Mouse (Mus musculus): Measurements from ENCODE around the gene Etv6. TPM values are rescaled to one million over a fixed set of nuclear protein-coding genes. Genes with fewer than 3 reads are reported as not detected.

Gene Etv6
- polyA plus RNA-seq, 1 experiment from 2014 or later: 3.4 TPM

GRCm38 (mm10) chr6:134199895-134200294 lies 164.4 kb downstream of the Etv6 start:
- no peak overlapping the region for H3K9ac ChIP-seq (ENCODE audit: low read depth, low read length)
- H3K27me3 ChIP-seq (ENCODE audit: control insufficient read depth, insufficient read depth, low read depth, low read length): no peaks in the 10 kb centered on the region
- no peak overlapping the region for H3K4me3 ChIP-seq (ENCODE audit: low read depth, low read length)
- no peaks in the 10 kb centered on the region for H3K4me1 ChIP-seq (ENCODE audit: control insufficient read depth, insufficient read depth, low read length)
- H3K4me2 ChIP-seq (ENCODE audit: low read length): no peak overlapping the region
- no peak for ATAC-seq
- no peaks in the 10 kb centered on the region for H3K9me3 ChIP-seq (replicated peaks; ENCODE audit: control insufficient read depth, low read length, poor library complexity, severe bottlenecking)
- WGBS: 96% methylated on average over 1 of the region's 1 CpGs
- no peaks in the 10 kb centered on the region for H3K36me3 ChIP-seq (ENCODE audit: control insufficient read depth, insufficient read depth, low read length)
- no peak overlapping the region for H3K27ac ChIP-seq (ENCODE audit: low read length)

GRCm38 (mm10) chr6:134200577-134200976 lies 165.1 kb downstream of the Etv6 start:
- no peak overlapping the region for H3K4me3 ChIP-seq (ENCODE audit: low read depth, low read length)
- H3K9me3 ChIP-seq (replicated peaks; ENCODE audit: control insufficient read depth, low read length, poor library complexity, severe bottlenecking): no peaks in the 10 kb centered on the region
- H3K9ac ChIP-seq (ENCODE audit: low read depth, low read length): no peak overlapping the region
- H3K27ac ChIP-seq (ENCODE audit: low read length): no peak overlapping the region
- no peaks in the 10 kb centered on the region for H3K36me3 ChIP-seq (ENCODE audit: control insufficient read depth, insufficient read depth, low read length)
- no peak overlapping the region for H3K4me2 ChIP-seq (ENCODE audit: low read length)
- no peaks in the 10 kb centered on the region for H3K4me1 ChIP-seq (ENCODE audit: control insufficient read depth, insufficient read depth, low read length)
- WGBS: 83% methylated on average over 10 of the region's 10 CpGs
- no peak for ATAC-seq
- H3K27me3 ChIP-seq (ENCODE audit: control insufficient read depth, insufficient read depth, low read depth, low read length): no peaks in the 10 kb centered on the region

GRCm38 (mm10) chr6:134202176-134202575 lies 166.7 kb downstream of the Etv6 start:
- no peaks in the 10 kb centered on the region for H3K27me3 ChIP-seq (ENCODE audit: control insufficient read depth, insufficient read depth, low read depth, low read length)
- peaks cover under 1% of the 10 kb centered on the region; the same call in 1 of the 2 replicates for H3K4me1 ChIP-seq (ENCODE audit: control insufficient read depth, insufficient read depth, low read length)
- H3K36me3 ChIP-seq (ENCODE audit: control insufficient read depth, insufficient read depth, low read length): no peaks in the 10 kb centered on the region
- H3K27ac ChIP-seq (ENCODE audit: low read length): no peak overlapping the region
- ATAC-seq: no peak
- H3K4me3 ChIP-seq (ENCODE audit: low read depth, low read length): no peak overlapping the region
- no peak overlapping the region for H3K9ac ChIP-seq (ENCODE audit: low read depth, low read length)
- no peak overlapping the region for H3K4me2 ChIP-seq (ENCODE audit: low read length)
- no peaks in the 10 kb centered on the region for H3K9me3 ChIP-seq (replicated peaks; ENCODE audit: control insufficient read depth, low read length, poor library complexity, severe bottlenecking)
- 95% methylated on average over 5 of the region's 5 CpGs for WGBS

- no peak overlapping the region for H3K4me2 ChIP-seq (ENCODE audit: low read length)
- no peak overlapping the region for H3K27ac ChIP-seq (ENCODE audit: low read length)
- H3K27me3 ChIP-seq (ENCODE audit: control insufficient read depth, insufficient read depth, low read depth, low read length): no peaks in the 10 kb centered on the region
- ATAC-seq: no peak
- H3K4me3 ChIP-seq (ENCODE audit: low read depth, low read length): no peak overlapping the region
- H3K36me3 ChIP-seq (ENCODE audit: control insufficient read depth, insufficient read depth, low read length): no peaks in the 10 kb centered on the region
- H3K4me1 ChIP-seq (ENCODE audit: control insufficient read depth, insufficient read depth, low read length): peaks cover 14% of the 10 kb centered on the region
- H3K9me3 ChIP-seq (replicated peaks; ENCODE audit: control insufficient read depth, low read length, poor library complexity, severe bottlenecking): no peaks in the 10 kb centered on the region
- 97% methylated on average over 10 of the region's 11 CpGs for WGBS
- H3K9ac ChIP-seq (ENCODE audit: low read depth, low read length): no peak overlapping the region
Measured at GRCm38 (mm10) chr6:134205163-134205562, 169.7 kb downstream of the Etv6 start.

- peaks cover 14% of the 10 kb centered on the region for H3K4me1 ChIP-seq (ENCODE audit: control insufficient read depth, insufficient read depth, low read length)
- no peak overlapping the region for H3K4me3 ChIP-seq (ENCODE audit: low read depth, low read length)
- H3K36me3 ChIP-seq (ENCODE audit: control insufficient read depth, insufficient read depth, low read length): no peaks in the 10 kb centered on the region
- H3K27me3 ChIP-seq (ENCODE audit: control insufficient read depth, insufficient read depth, low read depth, low read length): no peaks in the 10 kb centered on the region
- no peak overlapping the region for H3K4me2 ChIP-seq (ENCODE audit: low read length)
- WGBS: 83% methylated on average over 5 of the region's 5 CpGs
- no peak overlapping the region for H3K27ac ChIP-seq (ENCODE audit: low read length)
- H3K9ac ChIP-seq (ENCODE audit: low read depth, low read length): no peak overlapping the region
- no peaks in the 10 kb centered on the region for H3K9me3 ChIP-seq (replicated peaks; ENCODE audit: control insufficient read depth, low read length, poor library complexity, severe bottlenecking)
- no peak for ATAC-seq
Measured at GRCm38 (mm10) chr6:134205726-134206125, 170.2 kb downstream of the Etv6 start.

GRCm38 (mm10) chr6:134206251-134206650 lies 170.8 kb downstream of the Etv6 start:
- no peak overlapping the region for H3K4me3 ChIP-seq (ENCODE audit: low read depth, low read length)
- H3K36me3 ChIP-seq (ENCODE audit: control insufficient read depth, insufficient read depth, low read length): no peaks in the 10 kb centered on the region
- 89% methylated on average over 5 of the region's 5 CpGs for WGBS
- H3K27ac ChIP-seq (ENCODE audit: low read length): no peak overlapping the region
- peaks cover 14% of the 10 kb centered on the region for H3K4me1 ChIP-seq (ENCODE audit: control insufficient read depth, insufficient read depth, low read length)
- ATAC-seq: no peak
- no peak overlapping the region for H3K4me2 ChIP-seq (ENCODE audit: low read length)
- no peak overlapping the region for H3K9ac ChIP-seq (ENCODE audit: low read depth, low read length)
- no peaks in the 10 kb centered on the region for H3K27me3 ChIP-seq (ENCODE audit: control insufficient read depth, insufficient read depth, low read depth, low read length)
- no peaks in the 10 kb centered on the region for H3K9me3 ChIP-seq (replicated peaks; ENCODE audit: control insufficient read depth, low read length, poor library complexity, severe bottlenecking)

- no peaks in the 10 kb centered on the region for H3K36me3 ChIP-seq (ENCODE audit: control insufficient read depth, insufficient read depth, low read length)
- H3K4me3 ChIP-seq (ENCODE audit: low read depth, low read length): no peak overlapping the region
- peak overlapping the region; percentile 15; the same call in 1 of the 2 replicates for H3K4me2 ChIP-seq (ENCODE audit: low read length)
- H3K27me3 ChIP-seq (ENCODE audit: control insufficient read depth, insufficient read depth, low read depth, low read length): no peaks in the 10 kb centered on the region
- H3K9ac ChIP-seq (ENCODE audit: low read depth, low read length): 0 out of 2 replicates have a peak overlapping the region, but pooled peaks have one; percentile 8
- H3K9me3 ChIP-seq (replicated peaks; ENCODE audit: control insufficient read depth, low read length, poor library complexity, severe bottlenecking): no peaks in the 10 kb centered on the region
- WGBS: 63% methylated on average over 19 of the region's 19 CpGs
- peaks cover 14% of the 10 kb centered on the region for H3K4me1 ChIP-seq (ENCODE audit: control insufficient read depth, insufficient read depth, low read length)
- peak; percentile 85 for ATAC-seq
- H3K27ac ChIP-seq (ENCODE audit: low read length): peak overlapping the region; percentile 3
Measured at GRCm38 (mm10) chr6:134207391-134208179, 172.1 kb downstream of the Etv6 start.

GRCm38 (mm10) chr6:134208180-134208952 lies 172.9 kb downstream of the Etv6 start:
- Histone ChIP-seq H3K9me3 (replicated peaks; ENCODE audit: control insufficient read depth, low read length, poor library complexity, severe bottlenecking) (no peaks in the 10 kb centered on the region), H3K9ac (ENCODE audit: low read depth, low read length) (no peak overlapping the region), H3K27me3 (ENCODE audit: control insufficient read depth, insufficient read depth, low read depth, low read length) (no peaks in the 10 kb centered on the region), H3K36me3 (ENCODE audit: control insufficient read depth, insufficient read depth, low read length) (no peaks in the 10 kb centered on the region), H3K4me1 (ENCODE audit: control insufficient read depth, insufficient read depth, low read length) (peaks cover 14% of the 10 kb centered on the region), H3K4me2 (ENCODE audit: low read length) (peak overlapping the region; percentile 15; the same call in 1 of the 2 replicates), H3K4me3 (ENCODE audit: low read depth, low read length) (no peak overlapping the region), H3K27ac (ENCODE audit: low read length) (peak overlapping the region; percentile 3)
- 42% methylated on average over 14 of the region's 14 CpGs for WGBS
- peak; percentile 33; the same call in 1 of the 2 replicates for ATAC-seq

All from midbrain, embryonic 16.5 days (tissue).